Mouse (Mus musculus): Measurements from ENCODE around the gene Shank2. TPM values are rescaled to one million over a fixed set of nuclear protein-coding genes. Genes with fewer than 3 reads are reported as not detected.

Gene Shank2
- total and polyA plus RNA-seq, 3 experiments = not detected

GRCm38 (mm10) chr7:144248686-144249422, 247.1 kb downstream of the Shank2 start:
- DNase-seq (ENCODE audit: low read depth, low spot score) = no peak
- Histone ChIP-seq H3K27me3 (ENCODE audit: control insufficient read depth in 1 of 2, insufficient read depth in 2 of 2, low read length in 2 of 2) (no peaks in the 10 kb centered on the region), H3K4me1 (ENCODE audit: control insufficient read depth in 1 of 2, insufficient read depth in 2 of 2, low read length in 2 of 2) (no peaks in the 10 kb centered on the region), H3K9me3 (replicated peaks; ENCODE audit: insufficient read depth, low read length) (no peaks in the 10 kb centered on the region), H3K27ac (ENCODE audit: control insufficient read depth, low read depth, low read length) (no peak overlapping the region), H3K36me3 (ENCODE audit: control insufficient read depth in 1 of 2, insufficient read depth in 2 of 2, low read length in 2 of 2) (no peaks in the 10 kb centered on the region), H3K4me3 (ENCODE audit: control insufficient read depth in 1 of 2, insufficient read depth in 1 of 2, low read depth in 2 of 2, low read length in 2 of 2) (no peak overlapping the region), H3K79me2 (ENCODE audit: control insufficient read depth, insufficient read depth, low read length, poor library complexity) (no peaks in the 10 kb centered on the region), H3K9ac (ENCODE audit: control insufficient read depth, low read depth, low read length, poor library complexity, severe bottlenecking) (no peak overlapping the region)
- no peak for TF ChIP-seq ZMIZ1 (IDR thresholded peaks at IDR 0.05; ENCODE audit: low read depth, low read length)
- TF ChIP-seq KAT2A (conservative IDR thresholded peaks at IDR 0.05; ENCODE audit: low read depth, low read length) = no peak
- no peak for TF ChIP-seq RAD21 (IDR thresholded peaks at IDR 0.05; ENCODE audit: low read depth, low read length)
- TF ChIP-seq TCF12 (IDR thresholded peaks at IDR 0.05; ENCODE audit: low read depth, low read length) = no peak
- no peak for TF ChIP-seq ZKSCAN1 (IDR thresholded peaks at IDR 0.05; ENCODE audit: low read depth, low read length)
- TF ChIP-seq CTCF (IDR thresholded peaks at IDR 0.05 in 2 of 3, conservative IDR thresholded peaks at IDR 0.05 in 1 of 3; ENCODE audit: control insufficient read depth in 1 of 3, insufficient read depth in 1 of 3, low read depth in 2 of 3, low read length in 3 of 3, poor library complexity in 1 of 3, severe bottlenecking in 1 of 3) = no peak

- TF ChIP-seq JUND (IDR thresholded peaks at IDR 0.05; ENCODE audit: low read depth, low read length) (no peak), NRF1 (IDR thresholded peaks at IDR 0.05; ENCODE audit: insufficient read depth, low read depth, low read length, poor library complexity, severe bottlenecking) (no peak), CTCF (IDR thresholded peaks at IDR 0.05 in 2 of 3, conservative IDR thresholded peaks at IDR 0.05 in 1 of 3; ENCODE audit: control insufficient read depth in 1 of 3, insufficient read depth in 1 of 3, low read depth in 2 of 3, low read length in 3 of 3, poor library complexity in 1 of 3, severe bottlenecking in 1 of 3) (no peak), TCF12 (IDR thresholded peaks at IDR 0.05; ENCODE audit: low read depth, low read length) (no peak), SIN3A (IDR thresholded peaks at IDR 0.05; ENCODE audit: low read length) (no peak), RCOR1 (IDR thresholded peaks at IDR 0.05; ENCODE audit: low read depth, low read length) (no peak), POLR2AphosphoS2 (IDR thresholded peaks at IDR 0.05; ENCODE audit: low read length) (no peak), POLR2AphosphoS5 (IDR thresholded peaks at IDR 0.05; ENCODE audit: borderline replicate concordance, low read depth, low read length) (no peak), CHD1 (IDR thresholded peaks at IDR 0.05; ENCODE audit: low read depth, low read length) (no peak), NELFE (IDR thresholded peaks at IDR 0.05; ENCODE audit: low read depth, low read length) (no peak), MXI1 (IDR thresholded peaks at IDR 0.05; ENCODE audit: low read depth, low read length) (no peak), EP300 (IDR thresholded peaks at IDR 0.05; ENCODE audit: low read depth in 1 of 2, low read length in 2 of 2) (no peak), SMC3 (IDR thresholded peaks at IDR 0.05; ENCODE audit: low read depth, low read length) (no peak), MEF2A (IDR thresholded peaks at IDR 0.05; ENCODE audit: extremely low read depth, insufficient replicate concordance, low read depth, low read length, poor library complexity, severe bottlenecking) (no peak), ELF1 (IDR thresholded peaks at IDR 0.05; ENCODE audit: low read depth, low read length) (no peak)
- H3K36me3 ChIP-seq (ENCODE audit: control insufficient read depth in 1 of 2, insufficient read depth in 2 of 2, low read length in 2 of 2) = no peaks in the 10 kb centered on the region
- no peaks in the 10 kb centered on the region for H3K79me2 ChIP-seq (ENCODE audit: control insufficient read depth, insufficient read depth, low read length, poor library complexity)
- no peak overlapping the region for H3K9ac ChIP-seq (ENCODE audit: control insufficient read depth, low read depth, low read length, poor library complexity, severe bottlenecking)
- no peak overlapping the region for H3K4me3 ChIP-seq (ENCODE audit: control insufficient read depth in 1 of 2, insufficient read depth in 1 of 2, low read depth in 2 of 2, low read length in 2 of 2)
- H3K4me1 ChIP-seq (ENCODE audit: control insufficient read depth in 1 of 2, insufficient read depth in 2 of 2, low read length in 2 of 2) = no peaks in the 10 kb centered on the region
- no peak for DNase-seq (ENCODE audit: low read depth, low spot score)
- no peaks in the 10 kb centered on the region for H3K9me3 ChIP-seq (replicated peaks; ENCODE audit: insufficient read depth, low read length)
- H3K27me3 ChIP-seq (ENCODE audit: control insufficient read depth in 1 of 2, insufficient read depth in 2 of 2, low read length in 2 of 2) = no peaks in the 10 kb centered on the region
- H3K27ac ChIP-seq (ENCODE audit: control insufficient read depth, low read depth, low read length) = no peak overlapping the region
These were observed 249.1 kb downstream of the Shank2 start for GRCm38 (mm10) chr7:144250791-144251190.
